Mouse (Mus musculus) midbrain, embryonic 13.5 days (tissue): ENCODE data around the gene Wdr70. TPM values are rescaled to one million over a fixed set of nuclear protein-coding genes. Genes with fewer than 3 reads are reported as not detected.

ENCODE experiments used
- ATAC-seq: fragments of 200-750 bp; cut with Nextera tagmentation; 2 replicates; pipeline ENCODE4 v1.8.0; 2017; ENCODE audit warnings: mild to moderate bottlenecking, moderate TSS enrichment, moderate library complexity
- H3K27ac ChIP-seq: fragments of 300-500 bp; sonication (generic); 2 replicates; pipeline ENCODE4 v1.5.1; 2015; ENCODE audit warnings: inconsistent platforms, mild to moderate bottlenecking, moderate library complexity
- H3K27me3 ChIP-seq: fragments of 300-500 bp; sonication (generic); 2 replicates; pipeline ENCODE4 v1.6.1; 2015; ENCODE audit warnings: mild to moderate bottlenecking, inconsistent platforms
- H3K36me3 ChIP-seq: fragments of 300-500 bp; sonication (generic); 2 replicates; pipeline ENCODE4 v1.6.1; 2015; ENCODE audit warnings: mild to moderate bottlenecking, inconsistent platforms
- H3K4me1 ChIP-seq: fragments of 300-500 bp; sonication (generic); replicated peaks from 2 replicates; pipeline ENCODE4 v1.6.1; 2015; ENCODE audit warnings: inconsistent platforms
- H3K4me2 ChIP-seq: fragments of 300-500 bp; sonication (generic); replicated peaks from 2 replicates; pipeline ENCODE4 v1.6.1; 2015; ENCODE audit warnings: moderate library complexity, mild to moderate bottlenecking, inconsistent platforms
- H3K4me3 ChIP-seq: fragments of 300-500 bp; sonication (generic); replicated peaks from 2 replicates; pipeline ENCODE4 v1.5.1; 2015; ENCODE audit warnings: mild to moderate bottlenecking, inconsistent platforms
- H3K9ac ChIP-seq: fragments of 300-500 bp; sonication (generic); replicated peaks from 2 replicates; pipeline ENCODE4 v1.6.1; 2015; ENCODE audit warnings: mild to moderate bottlenecking, inconsistent platforms
- H3K9me3 ChIP-seq: fragments of 300-500 bp; sonication (generic); 2 replicates; pipeline ENCODE4 v1.6.1; 2016; ENCODE audit warnings: mild to moderate bottlenecking, inconsistent platforms
- WGBS: fragments of 180-500 bp; shearing (Covaris S2); methylation state at CpG from one replicate; pipeline ENCODE4 v1.1.7; 2015; 5-methylcytosine and 5-hydroxymethylcytosine counted together
- polyA plus RNA-seq: library from polyadenylated mRNA; unstranded; fragments of >200 nt; fragmentation: Nextera tagmentation; extraction: Ambion mirVana; gene quantifications from 2 replicates; pipeline ENCODE4 v1.2.1, GENCODE M21; 2015

Wdr70 gene
- polyA plus RNA-seq, 1 experiment from 2014 or later, result 72.6 TPM

DNA sequence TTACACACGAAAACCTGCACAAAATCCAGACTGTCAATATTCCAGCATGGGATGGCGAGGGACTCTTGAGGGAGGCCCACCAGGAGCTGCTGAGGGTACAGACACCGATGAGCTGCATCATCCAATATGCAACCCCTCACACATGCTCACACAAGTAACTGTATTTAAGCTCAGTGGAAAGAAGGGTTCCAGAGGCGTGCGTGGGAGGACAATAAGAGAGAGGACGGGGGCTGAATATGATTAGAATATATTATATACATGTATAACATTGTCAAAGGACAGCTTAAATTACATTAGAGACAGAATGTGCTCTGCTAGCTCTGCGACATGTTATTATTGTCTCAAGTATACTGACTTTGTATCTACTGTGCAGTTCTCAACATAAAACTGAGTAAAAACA, 87.6 kb downstream of the Wdr70 start:
- WGBS, result 73% methylated on average over 7 of the region's 7 CpGs
- Histone ChIP-seq H3K4me2 (no peak overlapping the region), H3K36me3 (no peaks in the 10 kb centered on the region), H3K9ac (no peak overlapping the region), H3K4me3 (no peak overlapping the region), H3K9me3 (no peaks in the 10 kb centered on the region), H3K27me3 (no peaks in the 10 kb centered on the region), H3K27ac (no peak overlapping the region), H3K4me1 (no peaks in the 10 kb centered on the region)
- no peak for ATAC-seq

DNA sequence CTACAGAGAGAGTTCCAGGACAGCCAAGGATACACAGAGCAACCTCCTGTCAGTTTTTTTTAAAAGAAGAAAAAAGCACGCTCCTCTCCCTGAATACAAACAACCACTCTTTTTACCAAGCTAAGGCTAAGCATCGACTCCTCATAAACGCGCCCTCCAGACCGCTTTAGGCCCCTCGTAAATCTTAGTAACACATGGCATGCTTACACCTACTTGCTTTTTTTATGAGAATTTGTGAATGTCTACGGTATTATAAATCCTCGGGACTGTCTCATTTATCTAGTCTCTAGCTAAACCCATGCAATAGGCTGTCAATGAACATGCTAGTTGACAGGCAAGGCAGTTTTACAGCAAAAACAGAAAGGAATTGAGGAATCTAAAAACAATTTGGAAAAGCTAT, 91.6 kb downstream of the Wdr70 start:
- no peak overlapping the region for H3K9ac ChIP-seq
- H3K9me3 ChIP-seq, result no peaks in the 10 kb centered on the region
- WGBS, result 92% methylated on average over 8 of the region's 8 CpGs
- no peak for ATAC-seq
- H3K4me1 ChIP-seq, result 0 out of 2 replicates have a peak, but pooled peaks cover under 1% of the 10 kb centered on the region
- no peaks in the 10 kb centered on the region for H3K36me3 ChIP-seq
- H3K4me2 ChIP-seq, result no peak overlapping the region
- no peak overlapping the region for H3K27ac ChIP-seq
- no peak overlapping the region for H3K4me3 ChIP-seq
- no peaks in the 10 kb centered on the region for H3K27me3 ChIP-seq

DNA sequence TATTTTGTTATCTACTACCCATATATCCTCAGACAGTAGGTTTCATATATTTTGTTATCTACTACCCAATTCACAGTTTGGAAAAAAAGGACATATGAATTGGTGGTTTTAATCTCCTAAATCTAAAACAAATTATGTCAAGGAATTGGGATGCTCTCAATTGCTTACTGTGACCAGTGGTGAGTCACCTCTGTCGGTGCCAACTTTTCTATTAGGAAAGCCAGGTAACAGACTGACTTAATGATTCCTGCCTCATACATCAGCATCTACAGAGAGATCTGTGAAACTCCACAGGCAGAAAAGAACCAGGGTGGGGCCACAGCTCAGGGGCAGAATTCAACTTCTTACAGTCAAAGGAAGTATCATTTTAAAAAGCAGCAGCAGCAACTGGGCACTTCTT, 93.0 kb downstream of the Wdr70 start:
- ATAC-seq, result no peak

DNA sequence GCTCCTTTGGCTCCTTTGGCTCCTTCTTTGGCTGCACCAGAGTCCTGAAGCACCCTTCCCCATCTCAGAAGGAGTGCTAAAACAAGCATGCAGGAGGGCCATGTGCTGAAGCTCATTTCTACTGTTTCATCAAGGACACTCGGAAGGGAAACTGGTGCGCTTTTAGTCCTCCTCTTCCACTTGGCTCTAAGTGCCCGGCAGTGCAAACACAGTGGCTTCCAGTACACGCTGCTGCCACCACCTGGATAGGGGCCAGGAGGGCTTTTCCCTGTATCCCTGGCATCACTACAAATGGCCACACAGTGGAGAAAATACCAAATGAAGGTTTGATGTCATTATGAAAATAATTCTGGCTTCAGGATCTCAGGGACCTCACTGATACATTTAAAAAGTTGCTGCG, 93.5 kb downstream of the Wdr70 start:
- no peak overlapping the region for H3K4me3 ChIP-seq
- 0 out of 2 replicates have a peak, but pooled peaks cover 3% of the 10 kb centered on the region for H3K4me1 ChIP-seq
- no peak overlapping the region for H3K4me2 ChIP-seq
- no peak overlapping the region for H3K9ac ChIP-seq
- H3K27ac ChIP-seq, result no peak overlapping the region
- 74% methylated on average over 5 of the region's 5 CpGs for WGBS
- no peaks in the 10 kb centered on the region for H3K9me3 ChIP-seq
- no peaks in the 10 kb centered on the region for H3K36me3 ChIP-seq
- no peak for ATAC-seq
- H3K27me3 ChIP-seq, result no peaks in the 10 kb centered on the region

More for the DNA sequence above, 93.0 kb downstream of the Wdr70 start:
- Histone ChIP-seq H3K4me2 (no peak overlapping the region), H3K27ac (no peak overlapping the region), H3K4me1 (0 out of 2 replicates have a peak, but pooled peaks cover 3% of the 10 kb centered on the region), H3K9ac (no peak overlapping the region), H3K27me3 (no peaks in the 10 kb centered on the region), H3K36me3 (no peaks in the 10 kb centered on the region), H3K9me3 (no peaks in the 10 kb centered on the region), H3K4me3 (no peak overlapping the region)
- WGBS, result 90% methylated on average over 1 of the region's 1 CpGs

DNA sequence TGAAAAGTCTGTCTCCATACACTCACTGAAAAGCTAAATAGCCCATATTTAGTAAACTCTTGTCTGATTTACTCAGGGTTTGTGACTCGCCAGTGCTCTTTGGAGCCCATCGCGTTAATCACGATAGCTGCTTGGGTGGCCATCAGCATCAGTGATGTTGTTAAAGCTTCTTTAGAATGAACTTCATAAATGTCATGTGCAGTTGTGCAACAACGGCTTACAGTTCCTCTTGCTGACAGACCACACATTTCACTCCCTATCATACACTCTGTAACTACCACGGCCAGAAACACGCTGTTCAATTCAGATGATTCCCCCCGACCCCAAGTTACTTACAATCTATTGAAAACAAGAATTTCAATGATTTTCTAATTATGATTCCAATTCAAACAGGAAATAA, 95.2 kb downstream of the Wdr70 start:
- Histone ChIP-seq H3K27me3 (no peaks in the 10 kb centered on the region), H3K4me3 (no peak overlapping the region), H3K4me1 (0 out of 2 replicates have a peak, but pooled peaks cover 3% of the 10 kb centered on the region), H3K4me2 (no peak overlapping the region), H3K36me3 (no peaks in the 10 kb centered on the region), H3K9me3 (no peaks in the 10 kb centered on the region), H3K27ac (no peak overlapping the region), H3K9ac (no peak overlapping the region)
- no peak for ATAC-seq
- WGBS, result 93% methylated on average over 8 of the region's 8 CpGs

DNA sequence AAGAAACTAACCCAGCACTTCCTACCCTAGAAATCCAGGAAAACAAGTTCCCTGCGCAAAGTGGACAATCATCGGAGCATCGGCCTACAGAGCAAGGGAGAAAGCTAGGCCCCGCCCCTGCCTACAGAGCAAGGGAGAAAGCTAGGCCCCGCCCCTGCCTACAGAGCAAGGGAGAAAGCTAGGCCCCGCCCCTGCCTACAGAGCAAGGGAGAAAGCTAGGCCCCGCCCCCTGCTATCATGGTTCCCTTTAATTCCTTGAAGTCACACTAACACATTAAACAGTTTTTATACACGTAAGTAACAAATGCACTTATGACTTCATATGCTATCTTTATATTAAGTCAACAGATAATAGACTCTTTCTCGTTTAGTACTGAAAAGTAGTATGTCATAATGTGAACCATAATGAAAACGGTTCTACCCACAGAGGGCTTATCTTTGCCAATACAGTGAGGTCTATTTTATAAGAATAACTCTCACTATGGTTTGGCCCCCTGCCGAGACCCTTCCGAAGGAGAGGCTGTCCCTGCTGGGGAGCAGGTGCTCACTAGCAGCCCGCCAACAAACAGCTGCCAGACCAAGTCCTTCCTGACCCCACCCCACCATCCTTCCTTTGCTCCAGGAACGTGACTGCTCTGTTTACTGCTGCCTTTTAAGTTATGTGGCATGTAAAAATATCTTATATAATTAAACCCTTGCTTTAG, 100.0 kb downstream of the Wdr70 start:
- no peak overlapping the region for H3K4me3 ChIP-seq
- WGBS, result 55% methylated on average over 14 of the region's 14 CpGs
- no peaks in the 10 kb centered on the region for H3K27me3 ChIP-seq
- H3K9ac ChIP-seq, result no peak overlapping the region
- no peak for ATAC-seq
- H3K4me2 ChIP-seq, result no peak overlapping the region
- no peaks in the 10 kb centered on the region for H3K36me3 ChIP-seq
- 0 out of 2 replicates have a peak, but pooled peaks cover 3% of the 10 kb centered on the region for H3K4me1 ChIP-seq
- no peak overlapping the region for H3K27ac ChIP-seq
- no peaks in the 10 kb centered on the region for H3K9me3 ChIP-seq

DNA sequence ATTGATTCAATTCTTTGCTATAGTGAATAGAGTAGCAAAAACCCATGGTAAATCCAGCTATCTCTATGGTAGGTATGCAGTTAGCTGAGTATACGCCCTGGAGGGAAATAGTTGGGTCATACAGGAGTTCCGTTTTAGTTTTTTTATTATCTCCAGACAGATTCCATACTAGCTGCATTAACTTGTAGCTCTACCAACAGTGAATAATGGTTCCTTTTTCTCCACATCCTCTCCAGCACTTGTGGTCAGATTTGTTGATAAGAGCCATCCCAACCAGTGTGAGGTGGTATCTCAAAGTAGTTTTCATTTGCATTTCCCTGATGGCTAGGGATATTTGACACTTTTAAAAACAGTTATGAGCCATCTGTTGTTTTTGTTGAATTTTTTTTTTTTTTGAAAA, 100.9 kb downstream of the Wdr70 start:
- Histone ChIP-seq H3K27ac (no peak overlapping the region), H3K4me2 (no peak overlapping the region), H3K4me3 (no peak overlapping the region), H3K9me3 (no peaks in the 10 kb centered on the region), H3K36me3 (no peaks in the 10 kb centered on the region), H3K4me1 (0 out of 2 replicates have a peak, but pooled peaks cover 3% of the 10 kb centered on the region), H3K27me3 (no peaks in the 10 kb centered on the region), H3K9ac (no peak overlapping the region)
- ATAC-seq, result no peak
- WGBS, result 99% methylated on average over 2 of the region's 2 CpGs

DNA sequence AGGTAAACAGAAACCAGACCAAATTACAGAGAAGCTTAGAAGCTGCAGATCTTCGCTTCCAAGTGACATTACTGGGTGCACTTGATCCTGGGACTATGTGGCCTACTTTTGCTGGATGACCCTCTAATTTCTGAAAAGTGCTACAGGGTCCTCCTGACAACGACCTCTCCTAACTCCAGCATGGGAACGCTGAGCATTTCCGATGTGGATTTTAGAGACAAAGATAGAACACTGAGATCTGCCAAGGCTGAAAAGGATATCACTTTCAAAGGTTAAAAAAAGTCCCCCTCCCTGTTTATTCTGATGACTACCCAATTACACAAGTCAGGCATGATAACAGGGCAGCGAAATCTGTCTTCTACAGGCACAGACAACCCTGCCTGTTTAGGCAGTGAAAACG, 105.3 kb downstream of the Wdr70 start:
- Histone ChIP-seq H3K4me2 (no peak overlapping the region), H3K27me3 (no peaks in the 10 kb centered on the region), H3K4me1 (no peaks in the 10 kb centered on the region), H3K36me3 (no peaks in the 10 kb centered on the region), H3K9me3 (no peaks in the 10 kb centered on the region), H3K4me3 (no peak overlapping the region), H3K9ac (no peak overlapping the region), H3K27ac (no peak overlapping the region)
- WGBS, result 81% methylated on average over 6 of the region's 6 CpGs
- no peak for ATAC-seq

DNA sequence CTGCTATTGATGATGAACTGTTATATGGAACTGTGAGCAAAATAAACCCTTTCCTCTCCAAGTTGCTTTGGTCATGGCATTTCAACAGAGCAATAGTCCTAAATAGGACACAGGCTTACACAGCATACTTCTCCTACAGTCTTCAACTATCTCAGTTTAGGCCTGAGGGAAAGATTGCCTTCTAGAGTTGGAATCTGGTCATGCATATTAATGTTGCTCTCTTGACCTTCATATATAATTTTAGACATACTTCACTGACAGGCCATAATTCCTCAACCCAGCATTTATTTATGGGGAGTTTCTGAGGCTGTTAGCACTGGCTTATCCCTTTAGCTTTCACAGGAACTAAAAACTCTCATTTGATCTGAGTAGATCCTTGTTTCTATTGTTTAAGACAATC, 108.9 kb downstream of the Wdr70 start:
- Histone ChIP-seq H3K4me2 (no peak overlapping the region), H3K27ac (no peak overlapping the region), H3K4me1 (no peaks in the 10 kb centered on the region), H3K36me3 (no peaks in the 10 kb centered on the region), H3K27me3 (no peaks in the 10 kb centered on the region), H3K9ac (no peak overlapping the region), H3K9me3 (no peaks in the 10 kb centered on the region), H3K4me3 (no peak overlapping the region)
- no peak for ATAC-seq

DNA sequence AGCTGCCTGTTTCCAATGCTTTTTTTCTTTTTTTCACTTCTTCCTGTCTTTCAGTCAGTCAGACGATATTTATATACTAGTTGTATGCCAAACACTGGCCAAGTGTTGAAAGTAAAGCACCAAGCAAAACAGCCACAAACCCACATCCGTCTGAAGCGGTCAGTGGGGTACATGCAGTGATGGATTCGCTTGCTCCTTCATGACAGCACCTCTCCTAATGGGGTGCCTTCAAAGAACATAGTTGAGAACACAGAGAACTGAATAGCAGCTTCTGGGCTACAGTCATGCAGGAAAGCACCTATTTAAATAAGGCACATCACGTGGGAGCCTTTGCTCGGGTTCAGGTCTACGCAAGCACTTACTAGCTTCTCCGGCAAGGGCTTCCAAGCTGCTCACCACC, 111.6 kb downstream of the Wdr70 start:
- H3K27ac ChIP-seq, result no peak overlapping the region
- H3K36me3 ChIP-seq, result no peaks in the 10 kb centered on the region
- H3K27me3 ChIP-seq, result no peaks in the 10 kb centered on the region
- H3K9me3 ChIP-seq, result no peaks in the 10 kb centered on the region
- H3K9ac ChIP-seq, result no peak overlapping the region
- WGBS, result 95% methylated on average over 8 of the region's 8 CpGs
- ATAC-seq, result no peak
- H3K4me3 ChIP-seq, result no peak overlapping the region
- no peaks in the 10 kb centered on the region for H3K4me1 ChIP-seq
- H3K4me2 ChIP-seq, result no peak overlapping the region

DNA sequence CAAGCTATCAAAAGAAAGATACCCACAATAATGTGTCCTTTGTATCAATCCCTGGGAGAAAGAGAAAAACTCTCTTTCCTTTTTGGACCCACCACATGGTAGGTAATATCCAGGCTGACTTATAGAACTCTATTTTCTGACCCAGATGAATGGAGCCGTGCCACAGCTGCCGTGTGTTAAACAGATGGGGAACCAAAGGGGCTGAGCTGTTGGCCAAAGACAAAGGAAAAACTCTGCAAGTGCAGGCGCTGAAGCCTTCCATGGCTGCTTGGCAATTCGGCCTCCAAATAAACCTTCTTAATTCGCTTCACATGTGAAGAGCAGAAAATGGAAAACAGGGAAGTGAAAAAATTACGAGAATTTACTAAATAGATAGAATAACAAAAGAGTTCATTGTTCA, 112.7 kb downstream of the Wdr70 start:
- no peaks in the 10 kb centered on the region for H3K36me3 ChIP-seq
- WGBS, result 27% methylated on average over 6 of the region's 6 CpGs
- H3K27ac ChIP-seq, result no peak overlapping the region
- no peaks in the 10 kb centered on the region for H3K4me1 ChIP-seq
- no peaks in the 10 kb centered on the region for H3K27me3 ChIP-seq
- H3K9me3 ChIP-seq, result no peaks in the 10 kb centered on the region
- H3K4me2 ChIP-seq, result no peak overlapping the region
- no peak overlapping the region for H3K4me3 ChIP-seq
- ATAC-seq, result no peak
- no peak overlapping the region for H3K9ac ChIP-seq

DNA sequence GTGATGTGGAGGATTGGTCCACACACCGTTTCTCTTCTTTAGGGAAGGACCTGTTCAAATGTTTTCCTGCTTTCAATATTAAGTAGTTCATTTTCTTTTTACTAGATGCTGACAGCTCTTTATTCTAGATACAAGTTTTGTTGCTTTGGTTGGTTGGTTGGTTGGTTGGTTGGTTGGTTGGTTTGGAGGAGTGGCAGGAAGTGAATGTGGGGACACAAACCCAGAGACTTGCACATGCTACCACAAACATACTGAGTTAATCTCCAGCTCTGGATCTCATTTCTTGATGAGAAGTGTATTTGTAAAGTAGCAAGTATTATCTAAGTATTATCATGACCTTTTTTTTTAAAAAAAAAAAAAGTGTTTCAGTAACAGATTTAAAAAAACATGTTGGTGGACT, 120.4 kb downstream of the Wdr70 start:
- no peak overlapping the region for H3K4me2 ChIP-seq
- H3K4me3 ChIP-seq, result no peak overlapping the region
- H3K36me3 ChIP-seq, result peaks cover 8% of the 10 kb centered on the region
- no peaks in the 10 kb centered on the region for H3K27me3 ChIP-seq
- H3K9ac ChIP-seq, result no peak overlapping the region
- ATAC-seq, result no peak
- WGBS, result 95% methylated on average over 1 of the region's 1 CpGs
- H3K4me1 ChIP-seq, result 0 out of 2 replicates have a peak, but pooled peaks cover 3% of the 10 kb centered on the region
- H3K9me3 ChIP-seq, result no peaks in the 10 kb centered on the region
- H3K27ac ChIP-seq, result no peak overlapping the region

DNA sequence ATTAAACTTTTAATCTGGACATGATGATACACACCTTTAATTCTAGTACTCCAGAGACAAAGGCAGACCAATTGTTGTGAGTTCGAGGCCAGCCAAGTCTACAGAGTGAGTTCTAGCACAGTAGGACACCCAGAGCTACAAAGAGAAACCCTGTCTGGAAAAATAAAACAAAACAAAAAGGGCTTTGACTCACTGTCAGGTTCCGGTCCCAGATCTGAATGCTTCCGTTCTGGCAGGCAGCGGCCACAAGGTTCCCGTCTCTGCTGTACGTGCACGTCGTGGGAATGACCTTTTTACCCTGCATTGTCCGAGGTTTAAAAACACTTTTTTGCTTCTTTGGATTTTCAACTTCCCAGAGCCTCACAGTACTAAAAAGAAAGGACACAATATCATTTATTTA, 122.2 kb downstream of the Wdr70 start:
- Histone ChIP-seq H3K9me3 (no peaks in the 10 kb centered on the region), H3K27ac (no peak overlapping the region), H3K36me3 (peaks cover 8% of the 10 kb centered on the region), H3K4me3 (no peak overlapping the region), H3K4me2 (no peak overlapping the region), H3K4me1 (0 out of 2 replicates have a peak, but pooled peaks cover 3% of the 10 kb centered on the region), H3K27me3 (no peaks in the 10 kb centered on the region), H3K9ac (no peak overlapping the region)
- no peak for ATAC-seq
- 39% methylated on average over 9 of the region's 9 CpGs for WGBS
